Mouse (Mus musculus) intestine, postnatal 0 days (tissue): ENCODE measurements around the gene Tmem127. TPM values are rescaled to one million over a fixed set of nuclear protein-coding genes. Genes with fewer than 3 reads are reported as not detected.
"Not testable (repeated sequence)": the region's sequence is repeated elsewhere in the genome, so short reads cannot be mapped to it uniquely, and the experiment has no call there.

Experiments used
- ATAC-seq: fragments of 200-750 bp; cut with Nextera tagmentation; 2 replicates; pipeline ENCODE4 v1.8.0; 2017; ENCODE audit warnings: mild to moderate bottlenecking, moderate TSS enrichment, moderate library complexity
- H3K27ac ChIP-seq: fragments of 300-500 bp; sonication (generic); 2 replicates; pipeline ENCODE4 v1.5.1; 2014; ENCODE audit warnings: mild to moderate bottlenecking, low read depth, low read length, moderate library complexity
- H3K27me3 ChIP-seq: fragments of 300-500 bp; sonication (generic); replicated peaks from 2 replicates; pipeline ENCODE4 v1.6.1; 2014; ENCODE audit warnings: low read length, mixed read lengths; ENCODE audit not compliant: control insufficient read depth, insufficient read depth
- H3K36me3 ChIP-seq: fragments of 300-500 bp; sonication (generic); 2 replicates; pipeline ENCODE4 v1.6.1; 2014; ENCODE audit warnings: mild to moderate bottlenecking, moderate library complexity; ENCODE audit not compliant: control insufficient read depth, insufficient read depth
- H3K4me1 ChIP-seq: fragments of 300-500 bp; sonication (generic); replicated peaks from 2 replicates; pipeline ENCODE4 v1.6.1; 2014; ENCODE audit warnings: antibody characterized with exemption, low read length, mixed read lengths; ENCODE audit not compliant: control insufficient read depth, insufficient read depth
- H3K4me2 ChIP-seq: fragments of 300-500 bp; sonication (generic); replicated peaks from 2 replicates; pipeline ENCODE4 v1.6.1; 2014; ENCODE audit warnings: low read depth, mild to moderate bottlenecking, moderate library complexity
- H3K4me3 ChIP-seq: fragments of 300-500 bp; sonication (generic); 2 replicates; pipeline ENCODE4 v1.5.1; 2014; ENCODE audit warnings: low read depth, low read length
- H3K9ac ChIP-seq: fragments of 300-500 bp; sonication (generic); 2 replicates; pipeline ENCODE4 v1.6.1; 2014; ENCODE audit warnings: mild to moderate bottlenecking, low read depth, low read length
- H3K9me3 ChIP-seq: fragments of 300-500 bp; sonication (generic); 2 replicates; pipeline ENCODE4 v1.6.1; 2016; ENCODE audit warnings: mixed run types; ENCODE audit not compliant: control insufficient read depth
- CTCF ChIP-seq: sonication (generic); IDR thresholded peaks from 2 replicates; pipeline ENCODE4 v1.5.1; 2016; ENCODE audit warnings: low read depth, mild to moderate bottlenecking, control low read depth, antibody characterized with exemption, moderate library complexity
- WGBS: fragments of 180-500 bp; shearing (Covaris S2); extraction: QIAGEN DNeasy Blood & Tissue Kit; methylation state at CpG from one replicate; pipeline ENCODE4 v1.1.7; 2014; 5-methylcytosine and 5-hydroxymethylcytosine counted together
- polyA plus RNA-seq: library from polyadenylated mRNA; unstranded; fragments of >200 nt; fragmentation: Nextera tagmentation; extraction: Ambion mirVana; gene quantifications from 2 replicates; pipeline ENCODE4 v1.2.1, GENCODE M21; 2015

The Tmem127 gene
- polyA plus RNA-seq = 32.8 and 35.6 TPM in 2 replicates

DNA sequence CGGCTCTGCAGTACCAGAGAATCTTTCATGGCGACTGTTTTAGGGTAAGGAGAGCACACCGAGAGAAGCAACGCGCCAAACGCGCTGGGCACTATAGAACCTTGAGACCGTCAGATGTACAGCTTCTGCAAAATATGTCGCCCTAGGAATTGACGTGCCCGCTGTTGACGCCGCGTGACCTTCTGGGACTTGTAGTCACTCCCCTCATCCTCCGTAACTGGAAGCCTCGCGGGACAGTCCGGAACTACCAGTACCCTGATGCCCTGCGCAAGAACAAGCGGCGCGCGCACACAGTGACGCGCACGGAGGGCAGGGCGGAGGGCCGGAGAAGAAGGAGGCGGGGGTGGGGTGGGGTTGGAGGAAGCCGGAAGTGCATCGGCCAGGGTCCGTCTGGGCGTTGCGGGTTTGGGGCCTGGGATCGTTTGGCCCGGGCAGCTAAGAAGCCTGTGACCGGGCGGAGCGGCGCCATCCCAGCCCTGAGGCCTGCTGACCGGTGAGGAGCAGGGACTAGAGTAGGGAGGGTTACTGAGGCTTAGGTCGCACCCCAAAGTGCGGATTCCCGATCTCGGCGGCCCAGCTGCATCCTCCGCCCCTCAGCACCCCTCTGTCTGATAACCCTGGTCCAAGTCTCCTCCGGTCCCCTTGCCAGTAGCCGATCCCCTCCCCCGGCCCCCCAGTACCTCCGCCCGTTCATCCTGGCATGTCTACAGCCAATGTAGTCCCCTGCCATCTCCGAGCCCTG is at the start of gene Tmem127, which contains the start of gene Ciao1:
Tmem127 (plus strand) TSS at position 317 of the 742 bp plus-strand sequence.
Ciao1 (minus strand) TSS at position 225 of the 742 bp plus-strand sequence.
- H3K4me2 ChIP-seq = peak within 1 kb of the TSS; percentile 94
- no peak for TF ChIP-seq CTCF

DNA sequence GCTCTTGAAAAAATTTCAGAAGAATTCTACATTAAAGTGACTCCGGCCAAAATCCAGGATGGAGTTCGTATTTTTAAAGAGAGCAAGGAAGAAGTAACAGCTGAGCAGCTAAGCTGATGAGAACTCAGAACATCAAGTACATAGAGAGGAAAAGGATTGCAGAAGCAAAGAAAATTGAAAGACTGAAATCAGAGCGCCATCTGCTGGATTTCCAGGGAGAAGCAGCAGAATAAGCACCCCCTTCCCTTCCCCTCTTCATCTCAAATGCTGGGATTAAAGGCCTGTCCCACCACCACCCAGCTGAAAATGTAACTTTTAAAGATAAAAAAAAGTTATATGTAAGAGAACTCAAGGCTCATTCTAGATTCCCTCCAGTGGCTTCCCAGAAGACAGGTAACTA is 42.8 kb upstream of the Tmem127 start:
- 29% methylated on average over 3 of the region's 3 CpGs for WGBS
- Histone ChIP-seq H3K4me2 (no peak overlapping the region), H3K9me3 (no peaks in the 10 kb centered on the region), H3K4me1 (no peaks in the 10 kb centered on the region; the same call in 1 of the 2 replicates), H3K27me3 (no peaks in the 10 kb centered on the region), H3K9ac (no peak overlapping the region), H3K4me3 (no peak overlapping the region), H3K36me3 (peaks cover 13% of the 10 kb centered on the region; the same call in 1 of the 2 replicates), H3K27ac (no peak overlapping the region)
- peak; percentile 83 for TF ChIP-seq CTCF
- ATAC-seq = no peak

More for the DNA sequence above, at the start of gene Tmem127, which contains the start of gene Ciao1:
- H3K9me3 ChIP-seq = no peaks in the 10 kb centered on the region
- peak within 1 kb of the TSS; percentile 96 for H3K9ac ChIP-seq
- peak within 1 kb of the TSS; percentile 92 for H3K4me3 ChIP-seq
- peak within 1 kb of the TSS; percentile 82 for H3K27ac ChIP-seq
- ATAC-seq = peak; percentile 99
- peaks cover 5% of the 10 kb centered on the region for H3K4me1 ChIP-seq
- H3K27me3 ChIP-seq = no peaks in the 10 kb centered on the region
- 0% methylated on average over 53 of the region's 53 CpGs for WGBS
- H3K36me3 ChIP-seq = peaks cover 33% of the 10 kb centered on the region

DNA sequence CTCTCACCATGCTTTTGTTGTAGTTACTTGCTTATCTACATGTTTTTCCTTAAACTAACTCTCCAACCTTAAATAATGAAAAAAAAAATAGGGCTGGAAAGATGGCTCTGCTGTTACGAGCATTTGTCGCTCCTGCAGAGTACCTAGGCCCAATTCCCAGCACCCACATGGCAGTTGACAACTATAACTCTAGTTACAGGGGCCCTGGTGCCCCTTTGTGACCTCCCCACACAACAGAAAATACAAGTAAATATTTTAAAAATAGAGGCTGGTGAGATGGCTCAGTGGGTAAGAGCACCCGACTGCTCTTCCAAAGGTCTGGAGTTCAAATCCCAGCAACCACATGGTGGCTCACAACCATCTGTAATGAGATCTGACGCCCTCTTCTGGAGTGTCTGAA is 41.8 kb upstream of the Tmem127 start:
- not testable (repeated sequence) for H3K4me2 ChIP-seq, H3K9me3 ChIP-seq, H3K27me3 ChIP-seq, ATAC-seq, H3K27ac ChIP-seq, H3K4me3 ChIP-seq, H3K9ac ChIP-seq, H3K4me1 ChIP-seq
- H3K36me3 ChIP-seq = peaks cover 22% of the 10 kb centered on the region
- WGBS = 82% methylated on average over 4 of the region's 4 CpGs

DNA sequence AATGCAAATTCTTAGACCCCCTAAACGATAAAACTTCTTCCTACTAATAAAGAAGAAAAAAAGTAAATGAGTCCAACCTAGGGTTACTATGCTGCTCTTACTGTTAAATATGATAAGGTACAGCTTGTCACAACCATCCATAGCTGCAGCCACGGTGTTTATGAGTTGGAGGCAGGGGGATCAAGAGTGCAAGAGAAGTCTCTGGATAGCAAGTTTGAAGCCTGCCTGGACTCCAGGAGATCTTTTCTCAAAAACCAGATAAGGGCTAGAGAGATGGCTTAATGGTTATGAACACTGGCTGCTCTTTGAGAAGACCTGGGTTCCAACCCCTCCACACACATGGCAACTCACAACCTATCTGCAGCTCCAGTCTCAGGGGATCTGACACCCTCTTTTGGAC is 40.8 kb upstream of the Tmem127 start:
- no peak overlapping the region for H3K4me2 ChIP-seq
- no peak for ATAC-seq
- no peak overlapping the region for H3K27ac ChIP-seq
- H3K4me3 ChIP-seq = no peak overlapping the region
- H3K36me3 ChIP-seq = peaks cover 27% of the 10 kb centered on the region
- H3K4me1 ChIP-seq = no peaks in the 10 kb centered on the region; the same call in 1 of the 2 replicates
- WGBS = 96% methylated on average over 2 of the region's 2 CpGs
- no peaks in the 10 kb centered on the region for H3K9me3 ChIP-seq
- H3K27me3 ChIP-seq = no peaks in the 10 kb centered on the region
- no peak for TF ChIP-seq CTCF
- H3K9ac ChIP-seq = no peak overlapping the region

DNA sequence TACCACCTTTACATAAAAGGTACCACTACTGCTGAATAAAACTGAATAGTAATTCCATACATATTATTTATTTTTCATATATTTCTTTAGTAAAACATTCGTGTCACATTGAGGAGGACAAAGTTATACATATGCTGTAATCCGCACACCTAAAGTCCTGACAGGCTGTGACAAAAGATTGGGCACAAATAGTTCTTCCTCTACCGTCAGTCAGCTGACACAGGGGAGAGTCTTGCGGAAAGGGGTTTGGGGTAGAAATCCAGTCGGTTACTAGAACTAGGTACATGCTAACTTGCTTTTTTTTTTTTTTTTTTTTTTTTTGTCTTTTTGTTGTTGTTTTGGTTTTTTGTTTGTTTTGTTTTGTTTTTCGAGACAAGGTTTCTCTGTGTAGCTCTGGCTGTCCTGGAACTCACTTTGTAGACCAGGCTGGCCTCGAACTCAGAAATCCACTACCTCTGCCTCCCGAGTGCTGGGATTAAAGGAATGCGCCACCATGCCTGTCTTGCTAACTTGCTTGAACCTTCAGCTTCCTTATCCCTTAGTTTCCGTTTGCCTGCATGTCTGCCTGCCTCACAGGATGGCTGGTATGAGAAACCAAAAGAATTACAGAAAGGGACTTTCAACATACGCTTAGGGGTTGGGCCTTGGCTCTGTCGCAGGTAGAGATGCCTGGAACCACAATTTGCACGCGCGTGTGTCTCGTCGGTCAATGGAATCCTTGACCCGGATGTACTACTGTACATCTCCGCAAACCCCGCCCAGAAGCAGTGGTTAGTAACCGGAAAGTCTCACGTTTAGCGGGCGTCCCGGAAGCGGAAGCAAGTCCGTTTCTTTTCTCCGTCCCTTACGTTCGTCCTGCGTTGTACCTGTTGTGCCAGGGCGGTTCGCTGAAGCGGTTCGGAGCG is 39.9 kb upstream of the Tmem127 start, which contains the start of the genes 1810024B03Rik and Snrnp200:
1810024B03Rik (minus strand) TSS at position 734 of the 905 bp plus-strand sequence.
Snrnp200 (plus strand) TSS at position 840 of the 905 bp plus-strand sequence.
- TF ChIP-seq CTCF = no peak
- WGBS = 11% methylated on average over 36 of the region's 36 CpGs
- ATAC-seq = peak; percentile 99

DNA sequence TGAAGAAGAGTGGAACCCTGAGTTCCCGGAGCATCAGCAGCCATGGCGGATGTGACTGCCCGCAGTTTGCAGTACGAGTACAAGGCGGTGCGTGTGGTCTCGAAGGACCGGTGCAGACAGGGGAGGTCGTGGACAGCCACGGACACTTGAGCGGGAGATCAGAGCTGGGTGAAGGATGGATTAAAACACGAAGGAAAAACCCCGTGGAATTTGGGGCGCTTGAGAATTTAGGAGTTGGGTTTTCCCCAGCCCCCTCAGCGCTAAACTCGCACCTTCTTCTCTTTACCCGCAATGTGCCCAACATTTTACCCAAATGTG is 39.3 kb upstream of the Tmem127 start:
- no peak; the same call in 1 of the 2 replicates for ATAC-seq
- H3K36me3 ChIP-seq = peaks cover 39% of the 10 kb centered on the region
- H3K27me3 ChIP-seq = no peaks in the 10 kb centered on the region
- H3K27ac ChIP-seq = peak overlapping the region; percentile 71
- no peak for TF ChIP-seq CTCF
- H3K4me2 ChIP-seq = peak overlapping the region; percentile 80
- no peaks in the 10 kb centered on the region; the same call in 1 of the 2 replicates for H3K4me1 ChIP-seq
- no peaks in the 10 kb centered on the region for H3K9me3 ChIP-seq
- H3K9ac ChIP-seq = peak overlapping the region; percentile 83
- 0% methylated on average over 17 of the region's 17 CpGs for WGBS
- peak overlapping the region; percentile 78 for H3K4me3 ChIP-seq

More for the DNA sequence above, 39.9 kb upstream of the Tmem127 start, which contains the start of the genes 1810024B03Rik and Snrnp200:
- Histone ChIP-seq H3K36me3 (peaks cover 33% of the 10 kb centered on the region), H3K27ac (peak within 1 kb of the TSS; percentile 71), H3K4me3 (peak within 1 kb of the TSS; percentile 78), H3K4me1 (no peaks in the 10 kb centered on the region; the same call in 1 of the 2 replicates), H3K27me3 (no peaks in the 10 kb centered on the region), H3K4me2 (peak within 1 kb of the TSS; percentile 80), H3K9ac (peak within 1 kb of the TSS; percentile 83), H3K9me3 (no peaks in the 10 kb centered on the region)
